In the genomic region with DNA sequence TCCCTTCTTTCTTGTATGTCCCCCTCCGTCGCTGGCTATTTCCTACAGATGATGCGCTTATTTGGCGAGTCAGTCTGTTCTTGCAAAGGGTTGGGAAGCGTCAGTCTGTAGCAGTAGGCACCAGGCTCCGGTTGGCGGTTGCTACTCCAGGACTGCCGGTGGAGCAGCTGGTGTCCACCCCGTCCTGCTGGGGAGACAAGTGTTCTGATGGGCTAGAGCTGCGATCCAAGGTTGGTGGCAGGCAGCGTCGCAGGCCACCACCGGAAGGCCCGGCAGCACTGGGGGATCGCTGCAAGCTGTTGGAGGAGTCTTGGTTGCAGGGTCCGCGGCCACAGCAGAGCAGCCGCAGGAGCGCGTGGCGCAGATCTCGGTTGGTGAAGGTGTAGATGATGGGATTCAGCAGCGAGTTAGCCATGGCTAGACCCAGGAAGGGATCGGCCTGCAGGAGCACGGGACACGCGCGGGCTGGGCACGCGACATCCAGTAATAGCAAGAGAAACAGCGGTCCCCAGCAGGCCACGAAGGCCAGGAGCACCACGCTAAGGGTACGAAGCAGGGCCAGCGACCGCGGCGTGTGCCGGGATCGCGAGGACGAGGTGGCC, we compare ENCODE assay signal across 7 mouse cellular contexts. TPM values are rescaled to one million over a fixed set of nuclear protein-coding genes. Genes with fewer than 3 reads are reported as not detected.
DNase-seq lines count a peak whose midpoint lies in the region; ATAC-seq lines count a peak whose summit lies in the region.

No protein-coding gene starts in this region.

- H3K36me3 ChIP-seq in lung, embryonic 16.5 days (ENCODE audit: control insufficient read depth, insufficient read depth, low read length) = no peaks in the 10 kb centered on the region
- H3K36me3 ChIP-seq in embryonic facial prominence, embryonic 14.5 days (ENCODE audit: control insufficient read depth, insufficient read depth, low read length) = no peaks in the 10 kb centered on the region
- H3K36me3 ChIP-seq in limb, embryonic 11.5 days (ENCODE audit: control insufficient read depth, insufficient read depth, low read length) = no peaks in the 10 kb centered on the region
- no peaks in the 10 kb centered on the region for H3K36me3 ChIP-seq in stomach, embryonic 14.5 days (ENCODE audit: control insufficient read depth, insufficient read depth, low read length)

- H3K27ac ChIP-seq in lung, embryonic 16.5 days (ENCODE audit: low read length) = no peak overlapping the region
- H3K27ac ChIP-seq in embryonic facial prominence, embryonic 14.5 days (replicated peaks; ENCODE audit: low read depth, low read length) = no peak overlapping the region
- no peak overlapping the region for H3K27ac ChIP-seq in limb, embryonic 11.5 days (replicated peaks; ENCODE audit: low read depth, low read length)
- H3K27ac ChIP-seq in stomach, embryonic 14.5 days (ENCODE audit: low read length) = no peak overlapping the region

- ATAC-seq in lung, embryonic 16.5 days (ENCODE audit: low read depth) = no peak
- ATAC-seq in embryonic facial prominence, embryonic 14.5 days (ENCODE audit: low read depth) = no peak
- ATAC-seq in limb, embryonic 11.5 days (ENCODE audit: insufficient number of reproducible peaks, low FRiP score, low TSS enrichment, low read depth) = no peak
- ATAC-seq in stomach, embryonic 14.5 days (ENCODE audit: insufficient number of reproducible peaks, insufficient read depth, low FRiP score, low read depth) = no peak

- 7% methylated on average over 42 of the region's 42 CpGs for WGBS in lung, embryonic 16.5 days
- 6% methylated on average over 35 of the region's 42 CpGs for WGBS in embryonic facial prominence, embryonic 14.5 days
- 19% methylated on average over 42 of the region's 42 CpGs for WGBS in limb, embryonic 11.5 days
- WGBS in stomach, embryonic 14.5 days = 13% methylated on average over 42 of the region's 42 CpGs

- H3K27me3 ChIP-seq in lung, embryonic 16.5 days (ENCODE audit: control insufficient read depth, insufficient read depth, low read depth, low read length) = peaks cover 63% of the 10 kb centered on the region
- peaks cover 69% of the 10 kb centered on the region for H3K27me3 ChIP-seq in embryonic facial prominence, embryonic 14.5 days (replicated peaks; ENCODE audit: control insufficient read depth, insufficient read depth, low read length)
- H3K27me3 ChIP-seq in limb, embryonic 11.5 days (ENCODE audit: control insufficient read depth, insufficient read depth, low read length) = peaks cover 60% of the 10 kb centered on the region
- H3K27me3 ChIP-seq in stomach, embryonic 14.5 days (ENCODE audit: control insufficient read depth, insufficient read depth, low read length) = peaks cover 53% of the 10 kb centered on the region

- H3K4me2 ChIP-seq in lung, embryonic 16.5 days (ENCODE audit: low read depth, low read length) = peak overlapping the region; percentile 74
- peak overlapping the region; percentile 82 for H3K4me2 ChIP-seq in embryonic facial prominence, embryonic 14.5 days (ENCODE audit: low read depth, low read length)
- peak overlapping the region; percentile 77 for H3K4me2 ChIP-seq in limb, embryonic 11.5 days (ENCODE audit: low read depth, severe bottlenecking)
- H3K4me2 ChIP-seq in stomach, embryonic 14.5 days (replicated peaks; ENCODE audit: low read depth, low read length) = peak overlapping the region; percentile 80

- no peak for DNase-seq in lung, postnatal 4 days
- DNase-seq in embryonic facial prominence, embryonic 14.5 days (ENCODE audit: low spot score) = no peak
- DNase-seq in limb, embryonic 11.5 days (ENCODE audit: low spot score) = peak; percentile 42
- DNase-seq in gastrocnemius, adult 18-20 months (ENCODE audit: low spot score) = no peak
- no peak for DNase-seq in Muller cell, postnatal 12 days (ENCODE audit: inconsistent ontology term)

- peak overlapping the region; percentile 50 for H3K9ac ChIP-seq in lung, embryonic 16.5 days (ENCODE audit: low read length)
- H3K9ac ChIP-seq in embryonic facial prominence, embryonic 14.5 days (ENCODE audit: low read depth, low read length) = peak overlapping the region; percentile 60
- no peak overlapping the region for H3K9ac ChIP-seq in limb, embryonic 11.5 days (ENCODE audit: low read length)
- no peak overlapping the region for H3K9ac ChIP-seq in stomach, embryonic 14.5 days (replicated peaks; ENCODE audit: low read depth, low read length)

- peaks cover 19% of the 10 kb centered on the region for H3K4me1 ChIP-seq in lung, embryonic 16.5 days (replicated peaks; ENCODE audit: control insufficient read depth, insufficient read depth, low read length)
- H3K4me1 ChIP-seq in embryonic facial prominence, embryonic 14.5 days (ENCODE audit: control insufficient read depth, insufficient read depth, low read length) = peaks cover 13% of the 10 kb centered on the region
- peaks cover 16% of the 10 kb centered on the region for H3K4me1 ChIP-seq in limb, embryonic 11.5 days (ENCODE audit: control insufficient read depth, insufficient read depth, low read length)
- peaks cover 18% of the 10 kb centered on the region for H3K4me1 ChIP-seq in stomach, embryonic 14.5 days (ENCODE audit: control insufficient read depth, insufficient read depth, low read length)

- H3K9me3 ChIP-seq in lung, embryonic 16.5 days (ENCODE audit: control insufficient read depth, low read length) = peaks cover 4% of the 10 kb centered on the region; the same call in 1 of the 2 replicates
- 0 out of 2 replicates have a peak, but pooled peaks cover 4% of the 10 kb centered on the region for H3K9me3 ChIP-seq in embryonic facial prominence, embryonic 14.5 days (ENCODE audit: control insufficient read depth, low read length)
- H3K9me3 ChIP-seq in limb, embryonic 11.5 days (ENCODE audit: control insufficient read depth, low read length) = no peaks in the 10 kb centered on the region
- H3K9me3 ChIP-seq in stomach, embryonic 14.5 days (ENCODE audit: control insufficient read depth, low read depth, low read length) = no peaks in the 10 kb centered on the region

- peak overlapping the region; percentile 47 for H3K4me3 ChIP-seq in lung, embryonic 16.5 days (ENCODE audit: low read length)
- peak overlapping the region; percentile 50 for H3K4me3 ChIP-seq in embryonic facial prominence, embryonic 14.5 days (ENCODE audit: low read depth, low read length)
- H3K4me3 ChIP-seq in limb, embryonic 11.5 days (ENCODE audit: low read depth, low read length) = peak overlapping the region; percentile 45
- peak overlapping the region; percentile 34 for H3K4me3 ChIP-seq in stomach, embryonic 14.5 days (ENCODE audit: low read depth, low read length)

RNA-seq across cellular contexts. Expression of gene S1pr5, which starts 4.3 kb away (rescaled TPM):
- polyA plus RNA-seq in lung, embryonic 16.5 days (2015; fragmentation: Nextera tagmentation; extraction: Ambion mirVana) = 0.11 and 0.21 TPM in 2 replicates
- 0.96 and 1.3 TPM in 2 replicates for polyA plus RNA-seq in embryonic facial prominence, embryonic 14.5 days (2014; fragmentation: Nextera tagmentation; extraction: Ambion mirVana)
- 0.38 and 0.39 TPM in 2 replicates for polyA plus RNA-seq in limb, embryonic 11.5 days (2014; fragmentation: Nextera tagmentation; extraction: Ambion mirVana)
- 0.27 and 0.48 TPM in 2 replicates for polyA plus RNA-seq in stomach, embryonic 14.5 days (2014; fragmentation: Nextera tagmentation; extraction: Ambion mirVana)
- total RNA-seq in gastrocnemius, adult 18-20 months (2021) = under 1 TPM; 0.09 to 0.12 TPM

RNA-seq across cellular contexts. Expression of gene Keap1, which starts 4.8 kb away (rescaled TPM):
- 60.4 and 61.3 TPM in 2 replicates for polyA plus RNA-seq in lung, embryonic 16.5 days (2015; fragmentation: Nextera tagmentation; extraction: Ambion mirVana)
- polyA plus RNA-seq in embryonic facial prominence, embryonic 14.5 days (2014; fragmentation: Nextera tagmentation; extraction: Ambion mirVana) = 43.0 and 49.6 TPM in 2 replicates
- polyA plus RNA-seq in limb, embryonic 11.5 days (2014; fragmentation: Nextera tagmentation; extraction: Ambion mirVana) = 31.1 and 35.2 TPM in 2 replicates
- 34.5 and 40.3 TPM in 2 replicates for polyA plus RNA-seq in stomach, embryonic 14.5 days (2014; fragmentation: Nextera tagmentation; extraction: Ambion mirVana)
- total RNA-seq in gastrocnemius, adult 18-20 months (2021) = 10 to 100 TPM; 50.8 to 51.5 TPM

RNA-seq across cellular contexts. Expression of gene Atg4d, which starts 21.2 kb away (rescaled TPM):
- polyA plus RNA-seq in lung, embryonic 16.5 days (2015; fragmentation: Nextera tagmentation; extraction: Ambion mirVana) = 39.9 and 42.3 TPM in 2 replicates
- polyA plus RNA-seq in embryonic facial prominence, embryonic 14.5 days (2014; fragmentation: Nextera tagmentation; extraction: Ambion mirVana) = 26.3 and 35.5 TPM in 2 replicates
- 29.5 and 31.9 TPM in 2 replicates for polyA plus RNA-seq in limb, embryonic 11.5 days (2014; fragmentation: Nextera tagmentation; extraction: Ambion mirVana)
- polyA plus RNA-seq in stomach, embryonic 14.5 days (2014; fragmentation: Nextera tagmentation; extraction: Ambion mirVana) = 38.8 and 43.5 TPM in 2 replicates
- total RNA-seq in gastrocnemius, adult 18-20 months (2021) = 10 to 100 TPM; 64.7 to 67.6 TPM

RNA-seq across cellular contexts. Expression of gene Kri1, which starts 43.8 kb away (rescaled TPM):
- polyA plus RNA-seq in lung, embryonic 16.5 days (2015; fragmentation: Nextera tagmentation; extraction: Ambion mirVana) = 15.8 and 16.7 TPM in 2 replicates
- 11.0 and 14.4 TPM in 2 replicates for polyA plus RNA-seq in embryonic facial prominence, embryonic 14.5 days (2014; fragmentation: Nextera tagmentation; extraction: Ambion mirVana)
- polyA plus RNA-seq in limb, embryonic 11.5 days (2014; fragmentation: Nextera tagmentation; extraction: Ambion mirVana) = 14.1 and 16.2 TPM in 2 replicates
- polyA plus RNA-seq in stomach, embryonic 14.5 days (2014; fragmentation: Nextera tagmentation; extraction: Ambion mirVana) = 14.1 and 14.7 TPM in 2 replicates
- 1 to 10 TPM; 8.0 to 9.3 TPM for total RNA-seq in gastrocnemius, adult 18-20 months (2021)

RNA-seq across cellular contexts. Expression of gene Cdkn2d, which starts 47.3 kb away (rescaled TPM):
- polyA plus RNA-seq in lung, embryonic 16.5 days (2015; fragmentation: Nextera tagmentation; extraction: Ambion mirVana) = 57.7 TPM in 2 replicates
- polyA plus RNA-seq in embryonic facial prominence, embryonic 14.5 days (2014; fragmentation: Nextera tagmentation; extraction: Ambion mirVana) = 57.2 and 57.7 TPM in 2 replicates
- 40.6 and 42.7 TPM in 2 replicates for polyA plus RNA-seq in limb, embryonic 11.5 days (2014; fragmentation: Nextera tagmentation; extraction: Ambion mirVana)
- 47.4 and 48.5 TPM in 2 replicates for polyA plus RNA-seq in stomach, embryonic 14.5 days (2014; fragmentation: Nextera tagmentation; extraction: Ambion mirVana)
- total RNA-seq in gastrocnemius, adult 18-20 months (2021) = 1 to 10 TPM; 8.0 to 8.3 TPM

Comparison
In these comparisons a context has a peak if more than half of its experiments do, and no peak if none do; other contexts are left out.
1. H3K9ac ChIP-seq: peak in lung, embryonic 16.5 days (single experiment) and embryonic facial prominence, embryonic 14.5 days (single experiment); none in limb, embryonic 11.5 days (single experiment) and stomach, embryonic 14.5 days (single experiment).
2. Peak in every context shown above with its lines, with median percentiles within 50 percentile points of each other: H3K4me2 ChIP-seq and H3K4me3 ChIP-seq.